Mouse (Mus musculus) adrenal gland, postnatal 14 days (tissue): ENCODE measurements around the gene Plekhm3. TPM values are rescaled to one million over a fixed set of nuclear protein-coding genes. Genes with fewer than 3 reads are reported as not detected.
A peak's percentile ranks its signal among the peaks of the same experiment; 100 is the strongest.

Source experiments
- DNase-seq: peaks from one replicate; pipeline ENCODE4 v3.0.0; 2021; ENCODE audit warnings: mixed read lengths
- total RNA-seq: library from RNA; stranded (reverse); gene quantifications from 2 replicates; pipeline ENCODE4 v1.2.3, GENCODE M21; 2021

The Plekhm3 gene
- total RNA-seq, 1 experiment from 2014 or later: 19.2 TPM

DNA sequence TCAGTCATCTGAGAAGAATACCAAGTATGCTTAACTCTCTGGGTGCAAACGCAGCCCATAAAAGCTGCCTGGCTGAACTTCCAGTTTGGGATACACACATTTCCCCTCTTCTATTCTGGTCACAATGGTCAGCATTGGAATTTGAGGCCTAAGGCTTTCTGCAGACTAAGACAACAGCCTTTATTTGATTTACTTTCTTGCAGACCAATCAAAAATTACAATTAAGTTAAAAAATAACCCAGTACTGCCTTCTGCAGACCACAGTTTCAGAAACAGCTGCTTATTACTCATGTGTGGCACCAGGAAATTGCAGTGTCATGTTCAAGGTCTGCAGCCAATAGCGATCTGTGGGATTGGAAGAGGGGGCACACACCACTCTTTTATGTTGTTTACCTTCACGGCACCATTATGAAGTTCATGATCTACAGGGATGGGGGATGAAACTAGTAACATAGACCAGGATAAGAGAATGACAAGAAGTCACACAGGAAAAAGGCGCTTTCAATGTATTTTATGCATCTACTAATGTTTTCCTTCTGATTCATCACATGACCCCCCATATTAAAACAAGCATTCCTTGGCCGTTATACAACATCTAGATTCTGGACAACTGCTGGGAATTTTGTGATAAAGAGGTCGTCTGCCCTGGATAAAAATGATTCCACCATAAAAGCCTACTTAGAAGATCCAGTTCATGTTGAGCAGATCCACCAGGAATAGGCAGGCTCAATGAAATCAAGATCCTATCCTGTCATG lies 130.1 kb downstream of the Plekhm3 start:
- DNase-seq: peak; percentile 29

DNA sequence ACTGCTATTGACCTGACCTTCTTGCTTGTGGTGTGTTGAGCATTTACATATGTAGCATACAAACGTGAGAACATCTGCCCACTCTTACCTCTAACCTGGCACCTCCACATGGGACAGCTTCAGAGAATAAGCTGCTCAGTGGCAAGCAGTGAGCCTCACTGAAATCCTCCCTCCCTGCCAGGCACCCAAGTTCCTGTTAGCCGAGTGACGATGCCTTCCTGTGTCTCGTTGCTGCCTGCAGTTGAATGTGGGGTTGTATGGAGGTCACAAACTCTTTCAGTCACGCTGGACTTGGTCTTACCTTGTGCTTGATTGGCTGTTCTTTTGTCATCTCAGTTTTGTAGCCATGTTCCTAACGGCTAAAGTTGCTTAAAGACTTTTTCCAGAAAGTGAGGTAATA lies 133.1 kb downstream of the Plekhm3 start:
- no peak for DNase-seq

DNA sequence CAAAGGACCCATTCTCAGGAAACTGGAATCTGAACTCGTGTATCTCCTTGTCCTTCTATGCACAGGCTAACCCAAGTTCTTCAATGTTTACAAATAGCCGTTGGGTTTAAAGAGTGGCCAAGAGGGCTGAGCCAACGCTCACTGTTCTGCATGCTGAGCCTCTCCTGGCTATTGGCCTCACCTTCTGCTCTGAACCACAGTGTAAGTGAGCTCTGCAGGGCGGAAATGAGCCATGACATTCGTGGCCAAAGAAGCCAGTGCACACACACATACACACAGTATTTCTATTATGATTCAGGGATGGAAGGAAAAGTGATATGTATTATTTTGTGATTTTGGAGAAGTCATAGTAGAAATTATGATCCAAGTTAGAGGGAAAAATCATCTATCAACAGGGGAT lies 138.9 kb downstream of the Plekhm3 start:
- DNase-seq: no peak

DNA sequence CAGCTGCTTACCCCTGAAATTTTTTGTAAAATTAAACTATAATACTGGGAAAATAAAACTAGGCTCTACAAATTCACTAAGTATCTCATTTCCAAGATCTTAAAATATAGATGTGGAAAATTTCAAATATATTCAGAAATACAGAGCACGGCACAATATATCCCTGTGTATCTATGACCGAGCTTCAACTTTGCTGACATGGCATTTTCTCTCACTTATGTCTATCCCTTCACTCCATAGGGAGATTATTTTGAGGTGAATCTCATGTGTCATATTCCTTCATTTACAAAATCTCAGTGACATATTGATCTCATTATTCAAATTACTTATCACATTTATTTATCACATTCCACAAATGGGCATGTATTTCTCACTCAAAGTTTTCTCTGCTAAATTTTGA lies 143.4 kb downstream of the Plekhm3 start:
- no peak for DNase-seq

DNA sequence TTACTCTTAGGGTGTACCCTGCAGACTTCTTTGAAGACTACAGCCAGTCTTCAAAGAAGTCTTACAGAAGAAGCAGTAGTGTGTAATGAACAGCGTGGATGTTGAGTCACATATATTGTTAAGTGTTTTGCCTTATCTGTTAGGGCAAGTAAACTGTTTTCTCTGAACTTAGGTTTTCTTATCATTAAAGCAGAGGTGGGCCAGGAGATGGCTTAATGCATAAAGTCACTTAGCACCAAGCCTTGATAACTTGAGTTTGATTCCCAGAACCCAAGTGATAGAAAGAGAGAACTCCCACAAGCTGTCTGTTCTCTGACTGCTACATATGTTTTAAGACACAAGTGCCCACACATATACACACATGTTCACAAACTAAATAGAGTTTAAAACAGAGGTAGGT lies 144.7 kb downstream of the Plekhm3 start:
- no peak for DNase-seq

DNA sequence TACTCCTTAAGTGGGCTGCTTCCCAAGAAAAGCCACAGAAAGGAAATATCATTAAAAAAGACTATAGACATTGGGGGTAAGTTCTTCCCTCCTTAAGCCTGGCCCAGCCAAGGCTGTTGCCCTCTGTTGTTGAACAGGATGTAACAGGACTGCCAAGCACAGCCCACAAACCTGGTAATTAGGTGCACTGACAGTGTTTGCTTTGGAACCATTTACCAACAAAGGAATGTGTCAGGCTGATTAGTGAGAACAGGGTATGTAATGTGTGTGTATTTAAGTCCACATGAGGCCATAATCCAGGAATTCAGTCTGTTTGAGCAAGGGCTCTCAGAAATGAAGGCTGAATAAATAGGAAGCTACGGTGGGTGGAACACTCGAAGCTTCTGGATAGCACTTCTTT lies 147.5 kb downstream of the Plekhm3 start:
- DNase-seq: no peak

DNA sequence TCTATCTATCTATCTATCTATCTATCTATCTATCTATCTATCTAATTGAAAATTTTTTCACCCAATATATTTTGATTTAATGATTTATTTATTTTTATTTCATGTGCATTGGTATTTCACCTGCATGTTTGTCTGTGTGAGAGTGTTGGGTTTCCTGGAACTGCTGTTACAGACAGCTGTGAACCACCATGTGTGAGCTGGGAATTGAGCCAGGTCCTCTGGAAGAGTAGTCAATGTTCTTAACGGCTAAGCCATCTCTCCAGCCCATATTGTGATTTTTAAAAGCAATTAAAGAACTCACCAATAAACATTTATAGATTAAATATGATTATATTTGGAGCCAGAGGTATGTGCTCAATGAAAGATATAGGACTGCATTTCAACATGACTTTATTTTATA lies 148.9 kb downstream of the Plekhm3 start:
- no peak for DNase-seq

DNA sequence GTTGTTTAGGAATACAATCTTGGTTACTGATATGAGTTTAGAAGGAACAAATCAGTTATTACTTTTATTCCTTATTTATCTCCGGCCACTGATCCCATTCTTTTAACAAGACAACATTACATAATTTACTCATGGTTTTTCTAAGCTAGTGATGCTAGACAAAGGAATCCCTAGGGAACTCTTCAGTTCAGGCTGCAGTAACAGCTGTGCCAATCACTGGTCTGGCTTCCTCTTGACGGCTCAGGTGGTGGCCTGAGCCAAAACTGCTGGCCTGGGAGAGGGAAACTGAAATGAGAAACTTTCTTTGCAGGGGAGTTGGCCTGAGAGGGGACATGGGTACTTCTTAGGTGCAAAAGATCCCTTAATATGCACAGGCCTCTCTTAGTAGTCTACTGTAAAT lies 151.4 kb downstream of the Plekhm3 start:
- DNase-seq: no peak

DNA sequence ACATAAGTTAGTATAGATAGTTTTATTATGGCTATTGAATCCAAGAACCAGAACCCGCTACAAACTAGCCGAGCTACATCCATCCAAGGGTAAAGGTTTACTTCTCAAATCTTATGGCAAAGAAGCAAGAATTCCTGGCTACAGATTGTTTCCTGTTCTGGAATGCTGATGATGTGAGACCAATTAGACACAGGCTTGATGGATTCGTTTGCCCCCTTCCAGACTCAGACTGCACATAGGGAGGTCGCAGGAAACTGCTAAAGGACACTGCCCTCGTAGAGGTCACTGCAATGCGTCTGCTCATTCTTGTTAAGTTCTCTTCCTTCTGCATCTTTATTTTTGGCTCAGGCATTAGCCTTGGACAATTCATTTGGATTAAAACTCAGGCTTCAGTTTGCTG lies 154.0 kb downstream of the Plekhm3 start:
- DNase-seq: no peak

DNA sequence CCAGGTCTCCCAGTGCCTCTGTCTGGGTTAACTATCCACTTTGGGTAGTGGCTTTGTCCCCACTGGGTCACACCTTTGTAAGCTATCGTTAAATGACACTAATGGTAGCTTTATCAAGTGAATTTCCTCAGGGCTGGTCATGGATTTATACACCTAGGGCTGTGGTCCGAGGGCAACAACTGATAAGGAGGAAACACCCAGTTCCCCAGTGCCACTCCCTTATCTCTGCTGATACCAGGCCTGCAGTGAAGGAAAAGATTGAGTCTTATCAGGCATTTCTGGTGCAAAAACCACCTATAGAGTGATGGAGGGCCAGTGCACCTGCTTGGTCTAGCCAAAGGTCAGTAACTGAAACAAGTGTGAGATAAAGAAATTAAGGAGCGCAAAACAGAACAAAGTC lies 159.0 kb downstream of the Plekhm3 start:
- DNase-seq: no peak

DNA sequence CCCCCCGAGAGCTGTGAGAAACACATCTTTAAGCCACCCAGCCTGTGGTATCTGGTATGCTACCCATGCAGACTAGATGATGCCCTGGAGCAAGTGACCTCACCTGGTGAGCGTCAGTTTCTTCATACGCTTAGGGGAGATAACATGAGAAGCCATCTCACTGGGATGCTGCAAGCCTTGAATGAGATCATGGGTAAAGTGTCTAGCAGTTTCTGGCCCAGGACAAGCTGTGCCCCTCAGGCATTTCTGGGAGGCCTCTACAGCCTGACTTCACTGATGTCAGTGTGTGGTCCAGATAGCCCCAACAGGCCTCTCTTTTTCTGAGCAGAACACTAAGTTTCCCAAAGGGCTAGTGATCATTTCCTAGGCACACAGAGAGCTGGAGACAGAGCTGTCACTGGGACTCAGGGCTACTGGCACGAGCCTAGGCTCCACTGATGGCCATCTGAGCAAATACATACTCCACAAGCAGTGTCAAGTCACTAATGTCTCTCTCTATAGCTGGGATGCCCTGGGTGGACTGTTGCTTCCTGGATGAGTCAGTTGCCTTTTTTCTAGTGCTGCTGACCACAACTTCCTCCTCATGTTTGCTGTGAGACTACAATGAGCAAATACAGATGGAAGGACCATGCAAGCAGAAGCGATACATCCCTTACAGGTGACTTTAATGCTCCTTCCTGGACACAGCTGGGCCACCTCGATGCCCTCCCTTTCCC lies 159.6 kb downstream of the Plekhm3 start:
- DNase-seq: no peak

DNA sequence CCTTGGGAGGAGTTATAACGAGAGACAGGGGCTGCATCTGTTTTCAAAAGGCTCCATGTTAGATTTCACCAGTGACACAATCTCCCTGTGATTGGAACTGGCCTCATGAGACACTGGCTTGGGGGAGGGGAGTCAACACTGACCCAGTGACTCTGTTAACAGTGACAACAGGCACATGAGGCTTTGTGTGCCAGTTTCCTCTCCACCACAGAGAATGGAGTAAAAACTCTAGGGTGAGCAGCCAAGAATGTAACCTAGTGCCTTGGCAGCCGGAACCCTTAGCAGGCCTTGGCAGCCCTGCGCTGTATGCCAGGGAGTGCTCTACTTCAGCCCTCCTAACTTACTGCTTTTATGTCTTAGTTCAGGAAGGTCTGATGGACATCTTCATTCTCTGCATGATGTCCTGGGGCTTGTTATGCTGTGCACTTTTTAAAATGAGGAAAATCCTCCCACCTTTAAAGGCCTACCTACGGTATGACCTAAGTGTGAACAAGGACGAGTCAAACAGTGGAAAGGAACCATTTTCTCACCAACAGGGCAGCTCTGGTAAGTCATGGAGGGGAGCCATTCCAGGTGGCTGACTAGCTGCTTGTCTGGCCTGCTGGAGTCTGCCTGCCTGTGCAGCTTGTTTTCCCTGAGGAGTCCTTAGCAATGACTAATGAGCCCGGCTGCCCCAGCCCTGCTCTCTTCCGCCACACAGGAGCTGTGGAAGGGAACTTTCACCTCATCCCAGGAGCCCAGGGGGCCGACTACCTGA lies 161.2 kb downstream of the Plekhm3 start:
- DNase-seq: peak; percentile 82

DNA sequence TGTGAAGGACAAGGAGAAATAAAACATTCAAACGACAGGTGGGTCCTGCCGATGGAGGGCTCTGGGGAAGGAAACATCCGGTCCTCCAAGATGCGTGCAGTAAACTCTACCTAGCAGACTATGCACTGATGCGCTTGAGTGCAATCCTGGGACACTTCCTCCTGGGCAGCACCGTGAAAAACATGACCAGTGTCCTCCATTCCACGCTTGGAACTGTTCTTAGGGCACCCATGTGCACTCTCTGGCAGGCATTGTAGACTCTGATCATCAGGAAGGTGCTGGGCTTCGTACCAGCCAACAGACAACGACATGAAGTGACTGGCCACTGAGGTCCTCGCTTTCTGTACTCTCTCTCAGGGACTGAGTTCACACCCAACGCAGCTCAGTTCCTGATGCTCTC lies 162.5 kb downstream of the Plekhm3 start:
- DNase-seq: no peak

DNA sequence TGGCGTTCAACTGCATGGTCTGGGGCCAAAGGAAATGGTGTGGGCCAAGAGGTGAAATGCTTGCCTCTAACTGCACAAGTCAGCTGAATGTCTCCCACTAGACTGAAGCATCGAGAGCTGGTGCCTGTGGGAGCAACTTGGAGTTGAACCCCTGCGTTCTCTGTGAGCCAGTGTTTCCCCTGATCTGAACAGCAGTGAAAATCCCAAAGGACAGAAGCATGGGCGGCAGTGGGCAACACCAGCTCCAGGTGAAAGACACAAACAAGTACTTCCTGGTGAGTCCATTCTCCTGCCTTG lies 163.4 kb downstream of the Plekhm3 start:
- no peak for DNase-seq

DNA sequence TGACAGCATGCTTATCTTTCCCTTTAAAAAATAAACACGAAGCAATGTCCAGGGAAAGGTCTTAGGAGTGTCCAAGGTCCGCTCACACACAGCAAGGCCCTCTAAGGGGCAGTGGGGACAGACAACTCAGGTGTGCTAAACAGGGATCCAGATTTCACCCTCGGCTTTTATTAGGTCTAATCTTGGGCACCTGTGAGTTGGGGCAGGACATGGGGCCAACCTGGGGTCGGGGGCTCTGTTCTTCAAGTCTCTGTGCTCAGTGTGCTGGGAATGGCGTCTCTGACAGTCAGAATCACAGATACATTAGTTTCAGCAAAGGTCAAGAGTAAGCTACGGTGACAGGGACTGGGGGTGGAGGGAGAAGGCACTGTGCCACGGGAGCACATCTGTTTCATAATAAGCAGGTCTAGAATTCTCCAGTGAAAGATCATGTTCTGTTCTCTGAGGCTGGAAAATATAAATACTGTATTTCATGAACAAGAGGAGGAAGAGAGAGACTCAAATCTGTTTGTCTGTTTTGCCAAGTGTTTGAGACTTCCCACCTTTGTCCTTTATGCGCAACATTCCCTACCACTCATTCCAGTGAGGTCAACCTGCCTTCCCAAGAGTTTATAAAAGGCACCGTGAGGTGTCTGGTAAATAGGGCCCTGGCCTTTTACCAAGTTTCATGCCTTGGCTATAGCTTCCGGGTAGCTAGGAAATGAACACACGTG lies 163.9 kb downstream of the Plekhm3 start:
- DNase-seq: peak; percentile 72

DNA sequence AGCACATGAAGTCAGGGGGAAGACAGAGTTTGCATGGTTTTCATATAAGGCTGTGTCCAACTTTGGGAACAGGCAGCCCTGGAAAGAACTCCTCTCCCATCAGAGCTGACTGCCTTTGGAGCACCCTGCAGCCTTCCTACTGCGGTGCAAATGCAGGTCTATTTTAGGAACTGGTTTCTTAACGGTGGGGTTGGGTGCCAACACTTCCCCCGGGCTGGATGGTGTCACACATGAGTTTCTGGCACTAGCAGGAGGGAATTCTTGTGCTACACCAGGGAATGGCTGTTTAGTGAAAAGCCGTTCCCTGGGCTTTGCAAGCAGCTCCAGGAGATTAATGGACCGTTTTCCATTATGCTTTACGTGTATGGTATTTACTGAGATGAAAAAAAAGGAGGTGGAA lies 164.8 kb downstream of the Plekhm3 start:
- DNase-seq: peak; percentile 64

DNA sequence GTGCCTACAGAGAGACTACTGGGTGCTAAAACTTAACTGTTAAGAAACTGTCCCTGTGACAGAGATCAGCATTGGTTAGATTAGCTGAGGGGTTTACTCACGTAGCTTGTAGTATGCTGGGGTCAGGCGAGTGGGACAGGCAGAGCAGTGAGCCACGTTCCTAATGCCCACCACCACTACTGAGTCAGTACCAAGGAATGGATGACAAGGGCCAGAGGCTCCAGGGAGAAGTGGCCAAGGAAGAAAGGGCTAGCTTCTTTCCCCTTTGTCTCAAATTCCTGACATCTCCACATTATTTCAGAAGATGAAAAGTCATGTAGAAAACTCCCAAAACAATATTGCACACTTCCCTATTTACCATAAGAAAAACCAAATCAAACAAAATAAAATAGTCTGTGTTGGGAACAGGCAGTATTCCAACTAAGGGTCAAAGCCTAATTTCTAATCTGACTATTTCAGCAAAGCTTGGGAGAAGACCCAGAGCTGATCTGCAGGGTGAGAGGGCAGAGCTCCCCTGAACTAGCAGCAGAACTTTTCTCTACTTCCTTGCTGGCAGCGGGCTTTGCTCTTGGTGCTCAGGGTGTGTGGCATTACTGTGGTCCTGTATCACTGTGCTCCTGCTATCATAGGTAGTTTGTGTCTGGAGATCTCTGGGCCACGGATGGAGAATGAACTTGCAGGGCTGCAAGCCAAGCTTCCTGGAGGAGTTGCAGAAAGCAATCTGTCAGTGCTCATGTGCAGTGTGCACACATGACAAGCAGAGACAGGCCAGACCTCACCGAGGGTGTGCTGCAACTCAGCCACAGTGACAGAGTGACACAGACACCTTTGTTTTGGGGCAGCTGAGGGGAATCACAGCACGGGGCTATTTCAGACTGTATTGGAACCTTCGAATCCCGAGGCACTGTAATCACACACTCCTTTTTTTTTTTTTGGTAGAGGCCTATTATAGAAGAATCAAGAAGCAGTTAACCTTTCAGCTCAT lies 165.5 kb downstream of the Plekhm3 start:
- peak; percentile 43 for DNase-seq

DNA sequence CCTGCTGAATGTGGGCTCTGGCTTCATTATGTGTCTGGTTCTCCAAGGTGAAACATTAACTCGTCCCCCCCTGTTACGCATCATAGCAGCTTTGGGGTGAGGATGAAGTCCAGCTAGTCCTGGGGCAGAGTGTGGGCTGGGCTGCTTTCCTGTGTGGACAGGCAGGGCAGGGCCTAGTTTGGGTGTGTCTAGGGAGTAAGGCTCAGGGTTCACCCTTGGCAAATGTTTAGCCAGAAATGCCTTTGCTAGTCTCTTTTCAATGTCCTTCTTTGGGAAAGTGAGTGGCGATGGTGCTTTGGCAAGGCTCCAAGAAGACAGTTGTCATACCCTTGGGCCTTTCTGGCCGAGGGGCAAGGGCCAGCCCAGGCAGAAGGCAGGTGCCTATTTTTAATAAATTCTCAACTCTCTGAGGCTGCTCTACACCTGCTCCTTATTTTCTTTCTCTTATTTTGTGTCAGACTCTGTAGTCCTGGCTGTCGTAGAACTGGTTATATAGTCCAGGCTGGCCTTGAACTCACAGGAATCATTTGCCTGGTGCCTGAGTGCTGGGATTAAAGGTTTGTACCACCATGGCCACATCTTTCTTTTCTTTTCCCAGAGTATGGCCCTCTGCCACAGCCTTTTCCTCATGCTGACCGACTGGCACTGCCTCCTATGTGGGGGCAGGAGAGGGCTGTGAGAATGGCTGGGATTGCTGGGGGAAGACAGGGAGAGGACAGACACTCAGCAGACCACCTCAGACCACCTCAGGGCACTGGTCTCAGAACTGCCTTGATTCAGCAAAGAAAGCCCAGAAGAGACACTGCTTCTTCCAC lies 168.7 kb downstream of the Plekhm3 start:
- peak; percentile 29 for DNase-seq

DNA sequence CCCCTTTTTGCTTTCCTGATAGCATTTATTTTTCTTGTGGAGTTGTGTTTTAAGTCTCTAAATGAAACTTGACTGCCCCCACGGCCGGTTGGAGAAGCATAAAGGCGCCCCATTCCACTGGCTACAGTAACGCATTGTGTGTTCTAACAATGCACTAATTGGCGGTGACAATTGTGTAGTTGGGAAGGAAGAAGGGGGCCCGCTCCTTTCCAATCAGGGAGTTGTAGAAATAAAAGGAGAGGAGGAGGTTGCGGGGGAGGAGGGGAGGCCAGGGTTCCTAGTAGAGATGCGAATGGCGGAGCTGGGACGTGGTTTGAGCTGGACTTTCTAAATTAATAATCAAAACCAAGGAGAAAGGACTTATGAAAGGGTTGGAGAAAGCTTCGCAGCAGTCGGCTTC lies 176.8 kb downstream of the Plekhm3 start:
- DNase-seq: no peak

DNA sequence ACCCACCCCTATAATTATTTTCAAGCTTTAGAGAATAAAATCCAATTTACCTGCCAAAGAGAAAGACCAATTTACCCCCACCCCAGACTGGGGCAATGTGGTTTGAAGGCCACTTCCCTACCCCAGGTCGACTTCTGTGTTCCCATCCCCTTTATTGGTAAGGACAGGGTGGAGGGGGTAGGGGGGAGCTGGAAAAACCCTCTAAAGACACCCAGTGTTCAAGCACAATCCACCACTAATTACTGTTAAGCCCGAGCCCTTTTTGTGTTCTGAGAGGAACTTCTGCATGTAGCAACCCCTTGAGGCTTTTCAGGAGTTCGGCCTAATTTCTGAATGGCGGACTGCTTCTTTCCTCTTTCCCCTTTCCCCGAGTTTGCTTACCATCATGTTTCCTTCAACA lies 177.2 kb downstream of the Plekhm3 start:
- no peak for DNase-seq

DNA sequence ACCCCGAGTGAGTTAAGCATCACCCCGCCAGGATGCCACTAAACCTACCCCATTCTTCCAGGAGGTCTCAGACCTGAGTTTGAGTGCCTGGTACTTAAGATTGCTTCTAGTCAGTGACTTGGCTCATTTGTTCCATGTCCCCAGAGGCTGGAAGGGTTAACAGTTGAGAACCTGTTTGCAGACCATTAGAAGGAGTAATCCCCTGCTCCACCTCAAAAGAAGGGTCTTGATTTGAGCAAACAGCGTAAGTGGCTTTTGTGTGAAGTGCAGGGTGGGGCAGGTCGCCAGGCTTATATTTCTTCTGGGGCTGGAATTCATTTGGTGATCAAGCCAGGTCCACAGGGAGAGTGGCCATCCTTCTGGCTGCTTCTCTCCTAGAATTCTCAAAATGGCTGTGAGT lies 183.3 kb downstream of the Plekhm3 start:
- no peak for DNase-seq
